In genomic region chr1:51622986-51623385, GRCm38 (mm10) we compare ENCODE assay signal across 21 mouse cellular contexts.
DNase-seq lines count a peak whose midpoint lies in the region; ATAC-seq and TF ChIP-seq lines count a peak whose summit lies in the region.
"Had no signal": no experiment of that assay in that cellular context is flagged by ENCODE, and none has a peak within 500 bp of the region (broad histone marks: within the 10 kb centered on the region; RNA-seq: fewer than 3 reads in every experiment).

No protein-coding gene starts in this region.

- DNase-seq in forebrain, postnatal 0 days = no peak
- DNase-seq in forebrain, embryonic 11.5 days (ENCODE audit: low spot score) = no peak
- DNase-seq in A20 (ENCODE audit: low read depth, low spot score) = peak; percentile 5
- no peak for DNase-seq in adrenal gland, postnatal 25 days
- DNase-seq: adrenal gland, adult 8-10 months; B cell, adult 2 months; cerebellum, adult 11-12 months; cerebellum, adult 9-11 months; cerebellum, postnatal 36 days; gastrocnemius, postnatal 14 days; kidney, adult 8-10 months had no signal

- no peaks in the 10 kb centered on the region for H3K9me3 ChIP-seq in forebrain, postnatal 0 days (ENCODE audit: low read length)
- H3K9me3 ChIP-seq in forebrain, embryonic 11.5 days (ENCODE audit: control insufficient read depth, low read length) = no peaks in the 10 kb centered on the region
- H3K9me3 ChIP-seq in E14TG2a.4 (ENCODE audit: low read length) = no peaks in the 10 kb centered on the region
- H3K9me3 ChIP-seq: embryonic facial prominence, embryonic 13.5 days; heart, embryonic 12.5 days; hindbrain, embryonic 12.5 days had no signal

- no peak overlapping the region for H3K4me2 ChIP-seq in forebrain, postnatal 0 days (ENCODE audit: low read depth)
- no peak overlapping the region for H3K4me2 ChIP-seq in forebrain, embryonic 11.5 days (ENCODE audit: low read depth, low read length, severe bottlenecking)
- H3K4me2 ChIP-seq: embryonic facial prominence, embryonic 13.5 days; heart, embryonic 12.5 days; hindbrain, embryonic 12.5 days had no signal

- 57% methylated on average over 3 of the region's 3 CpGs for WGBS in forebrain, postnatal 0 days
- 72% methylated on average over 3 of the region's 3 CpGs for WGBS in forebrain, embryonic 11.5 days

- H3K27me3 ChIP-seq in forebrain, postnatal 0 days (ENCODE audit: insufficient read depth, low read length) = no peaks in the 10 kb centered on the region
- H3K27me3 ChIP-seq in forebrain, embryonic 11.5 days (ENCODE audit: control insufficient read depth, insufficient read depth, low read length) = no peaks in the 10 kb centered on the region
- no peaks in the 10 kb centered on the region for H3K27me3 ChIP-seq in E14TG2a.4 (ENCODE audit: insufficient read depth, low read length)
- H3K27me3 ChIP-seq: embryonic facial prominence, embryonic 13.5 days; heart, embryonic 12.5 days; hindbrain, embryonic 12.5 days had no signal

- TF ChIP-seq CTCF in forebrain, postnatal 0 days (IDR thresholded peaks at IDR 0.05; ENCODE audit: low read depth) = no peak
- TF ChIP-seq CTCF in E14TG2a.4 (conservative IDR thresholded peaks at IDR 0.05; ENCODE audit: low read length) = no peak

- peaks cover 5% of the 10 kb centered on the region; the same call in 1 of the 2 replicates for H3K4me1 ChIP-seq in forebrain, postnatal 0 days (ENCODE audit: insufficient read depth)
- no peaks in the 10 kb centered on the region; the same call in 1 of the 2 replicates for H3K4me1 ChIP-seq in forebrain, embryonic 11.5 days (replicated peaks; ENCODE audit: control insufficient read depth, insufficient read depth, low read length)
- H3K4me1 ChIP-seq in E14TG2a.4 (replicated peaks; ENCODE audit: low read depth, low read length) = peaks cover 47% of the 10 kb centered on the region
- H3K4me1 ChIP-seq: heart, embryonic 12.5 days had no signal

- no peak overlapping the region for H3K4me3 ChIP-seq in forebrain, postnatal 0 days (ENCODE audit: low read depth, low read length)
- H3K4me3 ChIP-seq in forebrain, embryonic 11.5 days (ENCODE audit: low read depth, low read length) = no peak overlapping the region
- H3K4me3 ChIP-seq in E14TG2a.4 (replicated peaks; ENCODE audit: low read length) = peak overlapping the region; percentile 73
- H3K4me3 ChIP-seq: embryonic facial prominence, embryonic 13.5 days; heart, embryonic 12.5 days; hindbrain, embryonic 12.5 days had no signal

- no peak overlapping the region for H3K27ac ChIP-seq in forebrain, postnatal 0 days (ENCODE audit: low read depth, low read length)
- H3K27ac ChIP-seq in forebrain, embryonic 11.5 days (ENCODE audit: low read depth, low read length) = no peak overlapping the region
- H3K27ac ChIP-seq: embryonic facial prominence, embryonic 13.5 days; hindbrain, embryonic 12.5 days had no signal

- no peaks in the 10 kb centered on the region for H3K36me3 ChIP-seq in forebrain, postnatal 0 days (ENCODE audit: insufficient read depth)
- H3K36me3 ChIP-seq in forebrain, embryonic 11.5 days (ENCODE audit: control insufficient read depth, insufficient read depth, low read length) = no peaks in the 10 kb centered on the region
- H3K36me3 ChIP-seq in E14TG2a.4 (ENCODE audit: insufficient read depth, low read length) = no peaks in the 10 kb centered on the region
- H3K36me3 ChIP-seq: embryonic facial prominence, embryonic 13.5 days; heart, embryonic 12.5 days; hindbrain, embryonic 12.5 days had no signal

- ATAC-seq in forebrain, postnatal 0 days = 0 out of 2 replicates have a peak, but pooled peaks have one; percentile 30
- no peak for ATAC-seq in forebrain, embryonic 11.5 days (replicated peaks; ENCODE audit: low FRiP score)
- ATAC-seq in granulocyte monocyte progenitor cell, adult 5-6 weeks (replicated peaks; ENCODE audit: poor library complexity, severe bottlenecking) = peak; percentile 37
- ATAC-seq: CD4-positive, CD25-positive, alpha-beta regulatory T cell, adult 4 months; hindbrain, embryonic 16.5 days; inflammation-experienced regulatory T-cells, adult 6 months; intestine, postnatal 0 days; Patski had no signal

- no peak overlapping the region for H3K9ac ChIP-seq in forebrain, postnatal 0 days
- no peak overlapping the region for H3K9ac ChIP-seq in forebrain, embryonic 11.5 days (ENCODE audit: low read length)
- H3K9ac ChIP-seq: embryonic facial prominence, embryonic 13.5 days; heart, embryonic 12.5 days; hindbrain, embryonic 12.5 days had no signal
